Mouse (Mus musculus): ENCODE data around the gene Smco4. TPM values are rescaled to one million over a fixed set of nuclear protein-coding genes. Genes with fewer than 3 reads are reported as not detected.
A peak's percentile ranks its signal among the peaks of the same experiment; 100 is the strongest.

The Smco4 gene
- polyA plus RNA-seq, 1 experiment from 2014 or later: 1.4 TPM

DNA sequence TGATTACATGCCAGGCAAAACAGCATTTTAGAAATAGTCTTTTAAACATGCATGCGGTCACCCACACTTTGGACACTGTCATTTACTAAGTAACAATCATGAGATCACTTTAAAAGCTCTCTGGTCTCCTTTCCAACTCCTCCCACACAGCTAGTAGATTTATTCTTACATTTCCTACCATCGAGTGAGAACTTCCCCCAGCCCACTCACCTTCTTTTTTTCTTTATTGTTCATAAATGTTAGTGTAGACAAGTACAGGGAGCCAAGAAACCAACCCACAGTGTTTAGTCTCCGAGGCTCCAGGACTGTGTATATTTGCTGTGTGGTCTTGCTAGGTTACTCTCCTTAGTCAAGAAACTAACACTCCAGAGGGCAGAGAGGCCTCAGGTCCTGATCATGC, 16.1 kb downstream of the Smco4 start:
- WGBS: 38% methylated on average over 3 of the region's 3 CpGs
- H3K27me3 ChIP-seq (ENCODE audit: control insufficient read depth, insufficient read depth, low read length): no peaks in the 10 kb centered on the region
- no peaks in the 10 kb centered on the region for H3K36me3 ChIP-seq (ENCODE audit: control insufficient read depth, insufficient read depth, low read length)
- H3K4me3 ChIP-seq (ENCODE audit: low read depth, low read length): no peak overlapping the region
- no peak for DNase-seq (ENCODE audit: low spot score)
- no peak overlapping the region for H3K9ac ChIP-seq (ENCODE audit: low read length)
- H3K4me2 ChIP-seq (replicated peaks; ENCODE audit: low read depth): no peak overlapping the region
- no peak for ATAC-seq (ENCODE audit: low FRiP score, low TSS enrichment)
- H3K4me1 ChIP-seq (replicated peaks; ENCODE audit: control insufficient read depth, insufficient read depth): no peaks in the 10 kb centered on the region; the same call in 1 of the 2 replicates
- TF ChIP-seq CTCF (IDR thresholded peaks at IDR 0.05; ENCODE audit: low read depth): no peak
- no peak for TF ChIP-seq EP300 (optimal IDR thresholded peaks at IDR 0.05)
- no peaks in the 10 kb centered on the region for H3K9me3 ChIP-seq (ENCODE audit: control insufficient read depth, low read length)
- no peak overlapping the region for H3K27ac ChIP-seq (replicated peaks)

DNA sequence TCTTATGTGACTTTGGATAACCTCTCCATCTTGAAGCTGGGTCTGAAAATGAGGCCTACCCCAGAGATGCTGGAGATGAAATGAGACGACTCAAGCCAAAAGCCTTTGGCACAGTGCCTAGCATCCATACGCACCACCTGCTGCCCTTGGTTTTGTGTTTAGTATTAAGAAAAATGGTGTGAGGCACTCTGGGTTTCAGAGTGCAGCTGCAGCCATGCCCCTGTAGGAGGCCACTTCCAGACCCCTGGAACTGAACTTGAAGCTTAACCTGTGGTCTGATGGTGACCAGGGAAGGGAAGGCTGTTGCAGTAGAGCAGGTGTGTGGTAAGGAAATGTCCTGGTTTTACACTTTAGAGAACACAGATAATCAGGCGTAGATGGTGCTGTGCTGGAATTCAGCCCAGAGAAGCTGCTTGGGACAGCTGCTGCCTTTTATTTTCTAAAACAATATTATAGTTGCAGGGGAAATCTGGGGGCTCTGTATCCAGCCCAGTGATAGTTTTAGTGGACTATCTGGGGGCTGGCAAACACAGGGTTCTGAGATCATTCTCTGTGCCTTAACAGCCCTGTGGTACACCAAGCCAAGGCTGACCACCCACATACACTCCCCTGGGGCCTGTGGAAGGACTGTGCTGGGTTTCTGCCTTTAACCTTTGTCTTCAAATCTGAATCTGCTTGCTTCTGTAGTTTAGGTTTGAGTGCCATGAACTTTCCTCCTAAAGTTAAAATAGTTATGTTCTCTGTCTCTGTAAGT, 17.5 kb downstream of the Smco4 start:
- Histone ChIP-seq H3K4me3 (ENCODE audit: low read depth, low read length) (no peak overlapping the region), H3K27ac (replicated peaks) (no peak overlapping the region), H3K36me3 (ENCODE audit: control insufficient read depth, insufficient read depth, low read length) (no peaks in the 10 kb centered on the region), H3K4me1 (replicated peaks; ENCODE audit: control insufficient read depth, insufficient read depth) (no peaks in the 10 kb centered on the region), H3K4me2 (replicated peaks; ENCODE audit: low read depth) (no peak overlapping the region), H3K9me3 (ENCODE audit: control insufficient read depth, low read length) (no peaks in the 10 kb centered on the region), H3K9ac (ENCODE audit: low read length) (no peak overlapping the region), H3K27me3 (ENCODE audit: control insufficient read depth, insufficient read depth, low read length) (no peaks in the 10 kb centered on the region)
- ATAC-seq (ENCODE audit: low FRiP score, low TSS enrichment) (no peak), DNase-seq (ENCODE audit: low spot score) (no peak)
- WGBS: 43% methylated on average over 3 of the region's 3 CpGs
- TF ChIP-seq EP300 (optimal IDR thresholded peaks at IDR 0.05) (no peak), CTCF (IDR thresholded peaks at IDR 0.05; ENCODE audit: low read depth) (no peak)

DNA sequence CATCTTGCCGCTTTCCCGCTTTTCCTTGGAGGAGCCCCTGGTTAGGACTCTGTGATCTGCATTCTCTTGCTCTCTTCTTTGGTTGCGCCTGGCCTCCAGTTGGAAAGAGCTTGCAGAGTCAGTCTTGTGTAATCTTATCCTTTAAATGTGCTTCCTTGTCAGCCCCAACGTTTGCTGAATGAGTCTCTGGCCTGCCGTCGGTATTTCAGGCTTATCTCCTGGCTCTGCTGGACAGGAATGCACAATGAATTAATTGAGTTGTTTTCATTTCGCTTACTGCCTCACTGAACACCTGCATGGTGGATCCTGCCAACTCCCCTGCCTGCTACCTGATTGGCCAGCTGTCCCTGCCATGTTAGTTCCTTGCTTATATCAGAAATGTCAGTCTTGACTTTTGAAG, 19.7 kb downstream of the Smco4 start:
- ATAC-seq (ENCODE audit: low FRiP score, low TSS enrichment) (peak; percentile 84), DNase-seq (ENCODE audit: low spot score) (peak; percentile 66)
- no peak for TF ChIP-seq CTCF (IDR thresholded peaks at IDR 0.05; ENCODE audit: low read depth)
- TF ChIP-seq EP300 (optimal IDR thresholded peaks at IDR 0.05): no peak
- Histone ChIP-seq H3K9ac (ENCODE audit: low read length) (no peak overlapping the region), H3K4me1 (replicated peaks; ENCODE audit: control insufficient read depth, insufficient read depth) (no peaks in the 10 kb centered on the region), H3K4me2 (replicated peaks; ENCODE audit: low read depth) (no peak overlapping the region), H3K27ac (replicated peaks) (no peak overlapping the region), H3K27me3 (ENCODE audit: control insufficient read depth, insufficient read depth, low read length) (no peaks in the 10 kb centered on the region), H3K4me3 (ENCODE audit: low read depth, low read length) (no peak overlapping the region), H3K9me3 (ENCODE audit: control insufficient read depth, low read length) (no peaks in the 10 kb centered on the region), H3K36me3 (ENCODE audit: control insufficient read depth, insufficient read depth, low read length) (no peaks in the 10 kb centered on the region)
- 43% methylated on average over 7 of the region's 7 CpGs for WGBS

DNA sequence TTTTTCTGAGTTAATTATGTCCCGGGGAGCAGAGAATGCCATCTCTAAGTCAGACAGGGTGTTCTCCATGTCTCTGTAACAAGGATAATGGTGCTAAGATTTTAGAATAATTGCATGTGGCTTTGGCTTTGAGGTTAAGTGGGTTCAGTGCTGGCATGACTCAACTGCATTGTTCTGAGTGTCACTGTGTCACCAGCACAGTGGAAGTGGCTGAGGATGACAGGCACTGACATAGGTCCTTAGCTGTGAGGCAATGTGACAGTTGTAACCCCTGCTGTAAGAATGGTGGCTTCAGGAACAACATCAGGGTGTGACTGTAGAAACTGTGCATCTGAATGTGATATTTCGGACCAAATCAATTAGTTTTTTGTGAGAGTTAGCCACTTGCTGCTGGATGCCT, 22.8 kb downstream of the Smco4 start:
- ATAC-seq (ENCODE audit: low FRiP score, low TSS enrichment): no peak

DNA sequence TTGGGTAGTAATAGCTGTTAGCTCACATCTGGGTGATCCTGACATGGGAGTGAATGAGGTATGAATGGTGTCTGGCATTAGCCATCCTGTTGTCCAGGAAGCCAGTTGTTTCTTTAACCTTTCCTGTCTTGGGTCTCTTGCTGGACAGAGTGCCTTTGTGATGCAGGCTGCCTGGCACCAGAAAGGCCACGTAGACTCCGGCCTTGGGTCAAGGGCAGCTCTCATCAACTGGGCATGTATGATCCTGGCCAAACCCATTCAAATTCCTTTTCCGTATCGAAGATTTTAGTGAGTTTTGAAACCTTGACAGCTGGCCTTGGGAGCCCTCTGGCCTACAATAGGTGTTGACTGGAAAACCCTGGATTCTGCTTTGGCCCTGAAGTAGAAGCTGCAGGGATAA, 24.7 kb downstream of the Smco4 start:
- WGBS: 90% methylated on average over 4 of the region's 4 CpGs
- no peak for ATAC-seq (ENCODE audit: low FRiP score, low TSS enrichment)
- no peak for TF ChIP-seq CTCF (IDR thresholded peaks at IDR 0.05; ENCODE audit: low read depth)
- TF ChIP-seq EP300 (optimal IDR thresholded peaks at IDR 0.05): no peak

More for the DNA sequence above, 22.8 kb downstream of the Smco4 start:
- H3K4me2 ChIP-seq (replicated peaks; ENCODE audit: low read depth): no peak overlapping the region
- no peaks in the 10 kb centered on the region for H3K27me3 ChIP-seq (ENCODE audit: control insufficient read depth, insufficient read depth, low read length)
- H3K9ac ChIP-seq (ENCODE audit: low read length): no peak overlapping the region
- H3K4me1 ChIP-seq (replicated peaks; ENCODE audit: control insufficient read depth, insufficient read depth): no peaks in the 10 kb centered on the region
- H3K9me3 ChIP-seq (ENCODE audit: control insufficient read depth, low read length): no peaks in the 10 kb centered on the region
- WGBS: 67% methylated on average over 2 of the region's 2 CpGs
- TF ChIP-seq CTCF (IDR thresholded peaks at IDR 0.05; ENCODE audit: low read depth) (no peak), EP300 (optimal IDR thresholded peaks at IDR 0.05) (no peak)
- DNase-seq (ENCODE audit: low spot score): no peak
- H3K4me3 ChIP-seq (ENCODE audit: low read depth, low read length): no peak overlapping the region
- H3K27ac ChIP-seq (replicated peaks): no peak overlapping the region
- H3K36me3 ChIP-seq (ENCODE audit: control insufficient read depth, insufficient read depth, low read length): no peaks in the 10 kb centered on the region

DNA sequence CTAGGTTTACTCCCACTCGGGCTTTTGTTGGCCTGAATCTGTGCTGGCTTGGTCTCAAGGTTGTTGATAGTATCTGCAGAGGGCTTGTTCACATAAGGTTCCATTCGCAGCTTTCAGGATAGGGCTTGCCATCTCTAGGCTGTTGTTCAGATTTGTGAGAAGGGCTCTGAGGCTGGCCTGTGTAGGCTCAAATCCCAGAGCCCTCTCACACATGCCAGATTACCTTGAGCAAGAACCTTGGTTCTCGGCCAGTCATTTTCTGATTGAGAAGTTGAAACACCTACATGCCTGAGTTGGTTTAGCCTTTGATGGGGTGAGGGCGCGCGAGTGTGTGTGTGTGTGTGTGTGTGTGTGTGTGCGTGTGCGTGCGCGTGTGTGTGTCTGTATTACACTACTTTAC, 29.1 kb downstream of the Smco4 start:
- Histone ChIP-seq H3K4me1 (replicated peaks; ENCODE audit: control insufficient read depth, insufficient read depth) (no peaks in the 10 kb centered on the region), H3K27ac (replicated peaks) (no peak overlapping the region)
- WGBS: 85% methylated on average over 10 of the region's 10 CpGs

More for the DNA sequence above, 24.7 kb downstream of the Smco4 start:
- no peak overlapping the region for H3K4me3 ChIP-seq (ENCODE audit: low read depth, low read length)
- no peak for DNase-seq (ENCODE audit: low spot score)
- H3K9ac ChIP-seq (ENCODE audit: low read length): no peak overlapping the region
- H3K9me3 ChIP-seq (ENCODE audit: control insufficient read depth, low read length): no peaks in the 10 kb centered on the region
- H3K4me2 ChIP-seq (replicated peaks; ENCODE audit: low read depth): no peak overlapping the region
- H3K27ac ChIP-seq (replicated peaks): no peak overlapping the region
- no peaks in the 10 kb centered on the region for H3K27me3 ChIP-seq (ENCODE audit: control insufficient read depth, insufficient read depth, low read length)
- no peaks in the 10 kb centered on the region for H3K36me3 ChIP-seq (ENCODE audit: control insufficient read depth, insufficient read depth, low read length)
- no peaks in the 10 kb centered on the region for H3K4me1 ChIP-seq (replicated peaks; ENCODE audit: control insufficient read depth, insufficient read depth)

More for the DNA sequence above, 29.1 kb downstream of the Smco4 start:
- Histone ChIP-seq H3K9me3 (ENCODE audit: control insufficient read depth, low read length) (no peaks in the 10 kb centered on the region), H3K4me3 (ENCODE audit: low read depth, low read length) (no peak overlapping the region), H3K27me3 (ENCODE audit: control insufficient read depth, insufficient read depth, low read length) (no peaks in the 10 kb centered on the region), H3K9ac (ENCODE audit: low read length) (no peak overlapping the region), H3K36me3 (ENCODE audit: control insufficient read depth, insufficient read depth, low read length) (no peaks in the 10 kb centered on the region), H3K4me2 (replicated peaks; ENCODE audit: low read depth) (no peak overlapping the region)
- no peak for TF ChIP-seq CTCF (IDR thresholded peaks at IDR 0.05; ENCODE audit: low read depth)
- TF ChIP-seq EP300 (optimal IDR thresholded peaks at IDR 0.05): no peak
- ATAC-seq (ENCODE audit: low FRiP score, low TSS enrichment) (no peak), DNase-seq (ENCODE audit: low spot score) (no peak)
